Mouse (Mus musculus) cortical plate, adult 2 months (tissue): Measurements from ENCODE around the gene Robo1.

Experiments
- CTCF ChIP-seq: fragments of 200-500 bp; IDR thresholded peaks from 2 replicates; pipeline ENCODE4 v1.5.1; 2011; ENCODE audit warnings: mild to moderate bottlenecking, control low read depth, low read length; ENCODE audit not compliant: insufficient read depth; ENCODE audit errors: extremely low read depth
- POLR2A ChIP-seq: fragments of 200-500 bp; IDR thresholded peaks from 2 replicates; pipeline ENCODE4 v1.6.1; 2011; ENCODE audit warnings: mild to moderate bottlenecking, low read length, control low read depth; ENCODE audit not compliant: insufficient read depth; ENCODE audit errors: extremely low read depth

GRCm38 (mm10) chr16:72995955-72996535, 687.9 kb downstream of the Robo1 start:
- TF ChIP-seq CTCF (no peak), POLR2A (no peak)
